Mouse (Mus musculus) v-Abl transformed pro-B cells (cell line): Measurements from ENCODE around the gene Gm29049.
"Not testable (repeated sequence)": the region's sequence is repeated elsewhere in the genome, so short reads cannot be mapped to it uniquely, and the experiment has no call there.

ENCODE experiments used
- in situ Hi-C, 2 experiments: fragments of 400-800 bp; cut with MboI; formaldehyde crosslinking; loops; one replicate each; pipeline ENCODE4 v1.15.1; 2025; ENCODE audit not compliant: unreplicated experiment in 2 of 2

Gene Gm29049

DNA sequence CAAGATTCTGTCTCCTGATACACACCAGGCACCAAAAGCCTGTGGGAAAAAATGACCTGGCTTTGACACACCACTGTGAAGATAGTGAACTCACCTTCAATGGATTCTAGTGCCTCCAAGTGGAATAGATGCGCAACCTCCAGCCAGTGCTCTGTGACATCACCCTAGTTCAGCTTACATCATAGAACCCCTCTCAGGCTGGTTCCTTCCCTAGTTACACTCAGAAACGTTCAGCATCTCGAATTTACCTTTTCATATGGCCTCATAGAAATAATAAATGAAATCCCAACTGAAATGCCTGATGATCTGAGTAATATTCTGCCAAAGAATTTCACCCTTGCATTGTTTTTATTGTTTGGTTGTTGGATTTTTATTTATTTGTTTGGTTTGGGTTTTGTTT lies at the start of gene Gm29049:
Gm29049 (minus strand) TSS at position 101 of the 400 bp plus-strand sequence.
- in situ Hi-C loops: not testable (repeated sequence)
